Mouse (Mus musculus) lung, embryonic 14.5 days (tissue): ENCODE measurements at regions not wholly inside any gene's neighbourhood (a gene's known extent, or its start where the extent isn't known, plus 50 kb on each side); places are given as distances from the start of the nearest gene placed in this dataset.

ENCODE experiments used
- ATAC-seq: fragments of 200-750 bp; cut with Nextera tagmentation; 2 replicates; pipeline ENCODE4 v1.8.0; 2017; ENCODE audit warnings: mild to moderate bottlenecking, moderate TSS enrichment, moderate library complexity; ENCODE audit not compliant: insufficient read depth
- DNase-seq: peaks from one replicate; pipeline ENCODE4 v3.0.0-alpha.2; 2015
- H3K27ac ChIP-seq: fragments of 300-500 bp; sonication (generic); 2 replicates; pipeline ENCODE4 v1.5.1; 2014; ENCODE audit warnings: low read depth, mild to moderate bottlenecking, moderate library complexity
- H3K27me3 ChIP-seq: fragments of 300-500 bp; sonication (generic); 2 replicates; pipeline ENCODE4 v1.6.1; 2014; ENCODE audit warnings: low read length, control low read depth; ENCODE audit not compliant: insufficient read depth
- H3K36me3 ChIP-seq: fragments of 300-500 bp; sonication (generic); 2 replicates; pipeline ENCODE4 v1.6.1; 2014; ENCODE audit warnings: control low read depth; ENCODE audit not compliant: insufficient read depth
- H3K4me1 ChIP-seq: fragments of 300-500 bp; sonication (generic); 2 replicates; pipeline ENCODE4 v1.6.1; 2014; ENCODE audit warnings: antibody characterized with exemption, control low read depth; ENCODE audit not compliant: insufficient read depth
- H3K4me2 ChIP-seq: fragments of 300-500 bp; sonication (generic); 2 replicates; pipeline ENCODE4 v1.6.1; 2014; ENCODE audit warnings: mild to moderate bottlenecking
- H3K4me3 ChIP-seq: fragments of 300-500 bp; sonication (generic); 2 replicates; pipeline ENCODE4 v1.5.1; 2014; ENCODE audit warnings: low read depth, low read length
- H3K9ac ChIP-seq: fragments of 300-500 bp; sonication (generic); 2 replicates; pipeline ENCODE4 v1.6.1; 2014
- H3K9me3 ChIP-seq: fragments of 300-500 bp; sonication (generic); 2 replicates; pipeline ENCODE4 v1.6.1; 2016; ENCODE audit warnings: low read depth, low read length, control low read depth
- CTCF ChIP-seq: IDR thresholded peaks from 2 replicates; pipeline ENCODE4 v1.5.1; 2016; ENCODE audit warnings: antibody characterized with exemption, low read depth
- WGBS: fragments of 180-500 bp; shearing (Covaris S2); extraction: QIAGEN DNeasy Blood & Tissue Kit; methylation state at CpG from one replicate; pipeline ENCODE4 v1.1.7; 2014; 5-methylcytosine and 5-hydroxymethylcytosine counted together

DNA sequence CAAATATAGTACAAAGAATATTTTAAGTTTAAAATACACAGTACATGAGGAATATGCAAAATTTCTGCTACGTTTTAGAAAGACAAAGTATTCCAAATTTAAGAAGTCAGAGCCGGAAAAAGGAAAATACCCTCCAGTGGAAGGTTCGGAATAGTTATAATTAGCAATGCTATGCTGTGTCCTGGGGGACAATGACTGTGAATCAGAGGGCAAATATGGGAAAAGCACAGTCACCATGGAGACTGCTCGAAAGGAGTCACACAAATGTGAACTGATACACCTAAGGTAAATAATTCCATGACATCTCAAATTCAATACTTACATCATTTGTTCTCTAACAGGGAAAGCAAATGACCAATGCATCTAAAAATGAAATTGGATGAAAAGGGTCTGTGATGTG is 707.0 kb upstream of the Nectin3 start:
- Histone ChIP-seq H3K9me3 (no peaks in the 10 kb centered on the region), H3K4me3 (no peak overlapping the region), H3K9ac (no peak overlapping the region), H3K4me2 (no peak overlapping the region), H3K4me1 (no peaks in the 10 kb centered on the region), H3K27me3 (no peaks in the 10 kb centered on the region), H3K36me3 (no peaks in the 10 kb centered on the region), H3K27ac (no peak overlapping the region)
- no peak for TF ChIP-seq CTCF
- 75% methylated on average over 4 of the region's 4 CpGs for WGBS
- ATAC-seq (no peak), DNase-seq (no peak)

DNA sequence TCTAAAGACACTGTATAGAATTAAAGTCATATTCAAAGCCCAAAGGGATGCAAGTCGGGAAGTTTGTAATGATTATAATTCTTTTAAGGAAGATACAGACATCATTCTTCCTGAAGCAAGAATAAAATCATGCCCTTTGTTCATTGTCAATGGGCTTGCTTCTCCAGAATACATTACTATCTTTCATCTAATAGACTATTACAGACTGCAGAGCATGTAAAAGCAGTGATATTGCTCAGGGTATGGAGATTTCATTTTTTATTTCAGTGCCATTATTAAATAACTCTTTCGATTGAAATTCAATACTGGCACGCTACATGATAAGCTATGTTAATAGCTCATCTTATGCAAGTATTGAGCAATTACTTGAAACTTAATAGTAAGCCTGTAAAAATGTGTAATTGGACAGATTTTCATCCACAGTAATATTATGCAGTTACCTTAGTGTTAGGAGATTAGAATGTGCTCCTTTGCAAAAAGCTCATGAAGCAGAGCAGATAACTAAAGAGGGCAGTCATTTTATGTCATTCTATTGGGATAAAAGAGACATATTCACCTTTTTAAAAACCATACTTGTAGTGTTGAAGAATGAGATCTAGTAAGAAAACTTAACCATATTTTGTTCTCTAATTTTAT is 706.5 kb upstream of the Nectin3 start:
- H3K4me2 ChIP-seq = no peak overlapping the region
- no peaks in the 10 kb centered on the region for H3K36me3 ChIP-seq
- no peak overlapping the region for H3K27ac ChIP-seq
- ATAC-seq (no peak), DNase-seq (no peak)
- H3K9me3 ChIP-seq = no peaks in the 10 kb centered on the region
- no peaks in the 10 kb centered on the region for H3K27me3 ChIP-seq
- H3K4me3 ChIP-seq = no peak overlapping the region
- no peak for TF ChIP-seq CTCF
- H3K9ac ChIP-seq = no peak overlapping the region
- H3K4me1 ChIP-seq = no peaks in the 10 kb centered on the region
- 86% methylated on average over 3 of the region's 3 CpGs for WGBS

DNA sequence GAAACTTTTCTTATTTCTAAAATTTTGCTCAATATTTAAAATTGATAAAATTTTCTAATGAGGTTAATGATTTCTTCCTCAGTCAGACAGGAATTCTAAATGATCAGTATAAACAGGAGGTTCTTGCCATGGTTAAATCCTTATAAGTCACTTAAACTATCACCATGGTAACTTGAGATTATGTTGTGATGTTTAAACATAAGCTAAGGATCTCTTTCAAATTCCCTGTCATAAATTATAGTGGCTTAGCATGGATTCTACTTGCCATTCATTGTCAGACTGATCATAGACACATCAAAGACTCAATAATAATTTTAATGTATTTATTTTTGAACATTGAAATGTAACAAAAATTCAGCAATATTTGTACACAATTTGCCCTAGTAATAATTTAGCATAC is 705.7 kb upstream of the Nectin3 start:
- no peak for ATAC-seq
- H3K27ac ChIP-seq = no peak overlapping the region
- no peak for TF ChIP-seq CTCF

DNA sequence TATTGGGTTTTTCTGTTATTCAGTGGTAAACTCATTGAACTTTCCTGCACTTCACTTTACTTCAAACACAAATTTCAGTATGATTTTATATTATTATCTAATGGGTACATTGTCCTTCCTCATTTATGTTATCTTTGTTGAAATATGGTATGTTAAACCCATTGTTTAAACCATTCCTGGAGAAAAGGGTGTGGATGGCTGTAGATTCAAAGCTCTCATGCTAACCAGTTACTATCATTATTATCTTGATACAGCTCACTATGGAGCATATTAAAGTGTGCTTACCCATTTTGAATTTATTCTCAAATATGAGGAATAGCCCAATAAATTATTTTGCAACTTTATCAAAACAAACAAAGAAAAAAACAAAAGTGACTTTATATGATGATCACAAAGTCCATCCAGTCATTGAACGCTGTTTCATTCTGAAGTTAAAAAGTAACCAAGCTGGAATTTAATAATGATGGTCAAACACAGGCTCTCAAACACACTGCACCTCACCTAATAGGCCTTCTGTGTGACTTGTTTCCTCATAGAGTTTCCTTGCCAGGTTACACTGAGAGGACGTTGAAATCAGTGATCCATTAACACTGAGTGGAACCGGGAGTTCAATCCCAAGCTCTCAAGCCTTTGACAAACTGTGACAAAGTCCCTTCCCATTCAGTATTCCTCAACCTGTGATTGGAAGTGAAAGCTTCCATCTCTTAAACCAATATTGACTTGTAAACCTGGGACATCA is 673.3 kb upstream of the Nectin3 start:
- Histone ChIP-seq H3K4me1 (no peaks in the 10 kb centered on the region), H3K4me2 (no peak overlapping the region), H3K9me3 (no peaks in the 10 kb centered on the region), H3K36me3 (no peaks in the 10 kb centered on the region), H3K9ac (no peak overlapping the region), H3K4me3 (no peak overlapping the region), H3K27ac (no peak overlapping the region), H3K27me3 (no peaks in the 10 kb centered on the region)
- DNase-seq = peak; percentile 20
- 57% methylated on average over 3 of the region's 3 CpGs for WGBS
- TF ChIP-seq CTCF = no peak
- ATAC-seq = 0 out of 2 replicates have a peak, but pooled peaks have one; percentile 47

More for the DNA sequence above, 705.7 kb upstream of the Nectin3 start:
- Histone ChIP-seq H3K27me3 (no peaks in the 10 kb centered on the region), H3K4me3 (no peak overlapping the region), H3K4me1 (no peaks in the 10 kb centered on the region), H3K36me3 (no peaks in the 10 kb centered on the region), H3K9me3 (no peaks in the 10 kb centered on the region), H3K9ac (no peak overlapping the region), H3K4me2 (no peak overlapping the region)
- DNase-seq = no peak

DNA sequence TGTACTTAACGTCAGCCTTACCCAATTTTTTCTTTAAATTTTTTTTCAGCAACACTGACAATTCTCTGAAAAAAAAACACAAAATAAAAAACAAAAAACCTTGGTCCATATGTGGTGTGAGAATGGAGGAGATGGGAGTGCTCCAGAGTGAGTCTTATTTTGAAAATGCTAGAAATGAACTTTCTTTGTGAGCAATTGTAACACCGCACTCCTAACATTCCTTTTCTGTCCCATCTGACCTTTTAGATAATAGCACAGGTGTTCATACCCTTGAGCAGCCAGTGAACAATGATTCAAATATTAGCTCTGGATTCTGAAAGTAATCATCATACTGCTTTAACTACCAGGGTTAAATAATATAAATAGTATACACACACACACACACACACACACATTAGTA is 666.2 kb upstream of the Nectin3 start:
- no peak overlapping the region for H3K4me2 ChIP-seq
- 52% methylated on average over 2 of the region's 2 CpGs for WGBS
- no peaks in the 10 kb centered on the region for H3K36me3 ChIP-seq
- no peaks in the 10 kb centered on the region for H3K4me1 ChIP-seq
- no peaks in the 10 kb centered on the region for H3K9me3 ChIP-seq
- ATAC-seq = peak; percentile 56
- H3K4me3 ChIP-seq = no peak overlapping the region
- TF ChIP-seq CTCF = no peak
- no peak overlapping the region for H3K9ac ChIP-seq
- peak; percentile 9 for DNase-seq
- H3K27ac ChIP-seq = no peak overlapping the region
- no peaks in the 10 kb centered on the region for H3K27me3 ChIP-seq
